Mouse (Mus musculus): ENCODE measurements around the gene Pigs. TPM values are rescaled to one million over a fixed set of nuclear protein-coding genes. Genes with fewer than 3 reads are reported as not detected.

The Pigs gene
- total RNA-seq, 2 experiments from 2014 or later = 2.5 to 10.0 TPM

Other genes with a start within 250 kb of the Pigs start
- 3.7 and 7.7 TPM in 2 replicates for gene Eral1, start 248.0 kb upstream of the Pigs start, total RNA-seq (2015; ENCODE audit: low replicate concordance)
- gene Eral1, start 248.0 kb upstream of the Pigs start, total RNA-seq (2017; ENCODE audit: low replicate concordance) = 3.9 and 7.0 TPM in 2 replicates
- 10.2 and 14.8 TPM in 2 replicates for gene Fam222b, start 233.8 kb upstream of the Pigs start, total RNA-seq (2015; ENCODE audit: low replicate concordance)
- gene Fam222b, start 233.8 kb upstream of the Pigs start, total RNA-seq (2017; ENCODE audit: low replicate concordance) = 1.4 and 3.7 TPM in 2 replicates
- 2.1 and 3.6 TPM in 2 replicates for gene Traf4, start 162.8 kb upstream of the Pigs start, total RNA-seq (2015; ENCODE audit: low replicate concordance)
- gene Traf4, start 162.8 kb upstream of the Pigs start, total RNA-seq (2017; ENCODE audit: low replicate concordance) = 3.2 and 3.5 TPM in 2 replicates
- gene Nek8, start 151.7 kb upstream of the Pigs start, total RNA-seq (2015; ENCODE audit: low replicate concordance) = 9.6 and 12.1 TPM in 2 replicates
- 5.7 and 16.7 TPM in 2 replicates for gene Nek8, start 151.7 kb upstream of the Pigs start, total RNA-seq (2017; ENCODE audit: low replicate concordance)
- gene Tlcd1, start 151.7 kb upstream of the Pigs start, total RNA-seq (2015; ENCODE audit: low replicate concordance) = 69.0 and 77.1 TPM in 2 replicates
- gene Tlcd1, start 151.7 kb upstream of the Pigs start, total RNA-seq (2017; ENCODE audit: low replicate concordance) = 96.9 and 181 TPM in 2 replicates
- 792 and 815 TPM in 2 replicates for gene Rpl23a, start 144.8 kb upstream of the Pigs start, total RNA-seq (2015; ENCODE audit: low replicate concordance)
- 585 and 685 TPM in 2 replicates for gene Rpl23a, start 144.8 kb upstream of the Pigs start, total RNA-seq (2017; ENCODE audit: low replicate concordance)
- 7.9 TPM in 1 of 2 replicates, not detected in the other for gene Rab34, start 140.0 kb upstream of the Pigs start, total RNA-seq (2015; ENCODE audit: low replicate concordance)
- 1.3 and 9.9 TPM in 2 replicates for gene Rab34, start 140.0 kb upstream of the Pigs start, total RNA-seq (2017; ENCODE audit: low replicate concordance)
- 1.5 TPM in 1 of 2 replicates, not detected in the other for gene Proca1, start 135.0 kb upstream of the Pigs start, total RNA-seq (2015; ENCODE audit: low replicate concordance)
- not detected in 2 replicates for gene Proca1, start 135.0 kb upstream of the Pigs start, total RNA-seq (2017; ENCODE audit: low replicate concordance)
- gene Sdf2, start 82.7 kb upstream of the Pigs start, total RNA-seq (2015; ENCODE audit: low replicate concordance) = 18.8 and 19.4 TPM in 2 replicates
- 16.7 and 25.2 TPM in 2 replicates for gene Sdf2, start 82.7 kb upstream of the Pigs start, total RNA-seq (2017; ENCODE audit: low replicate concordance)
- 9.0 and 14.8 TPM in 2 replicates for gene Supt6, start 82.4 kb upstream of the Pigs start, total RNA-seq (2015; ENCODE audit: low replicate concordance)
- gene Supt6, start 82.4 kb upstream of the Pigs start, total RNA-seq (2017; ENCODE audit: low replicate concordance) = 17.5 and 22.7 TPM in 2 replicates
- 17.3 and 36.3 TPM in 2 replicates for gene 2610507B11Rik, start 66.7 kb upstream of the Pigs start, total RNA-seq (2015; ENCODE audit: low replicate concordance)
- gene 2610507B11Rik, start 66.7 kb upstream of the Pigs start, total RNA-seq (2017; ENCODE audit: low replicate concordance) = 23.6 and 33.3 TPM in 2 replicates
- gene BC030499, start 37.6 kb upstream of the Pigs start, total RNA-seq (2015; ENCODE audit: low replicate concordance) = not detected in 2 replicates
- 0.43 TPM in 1 of 2 replicates, not detected in the other for gene BC030499, start 37.6 kb upstream of the Pigs start, total RNA-seq (2017; ENCODE audit: low replicate concordance)
- gene Spag5, start 26.9 kb upstream of the Pigs start, total RNA-seq (2015; ENCODE audit: low replicate concordance) = 12.3 and 20.3 TPM in 2 replicates
- 40.4 and 60.1 TPM in 2 replicates for gene Spag5, start 26.9 kb upstream of the Pigs start, total RNA-seq (2017; ENCODE audit: low replicate concordance)
- gene Aldoc, start 5.4 kb upstream of the Pigs start, total RNA-seq (2015; ENCODE audit: low replicate concordance) = not detected in 2 replicates
- 0.28 TPM in 1 of 2 replicates, not detected in the other for gene Aldoc, start 5.4 kb upstream of the Pigs start, total RNA-seq (2017; ENCODE audit: low replicate concordance)
- 17.1 and 20.9 TPM in 2 replicates for gene Unc119, start 15.1 kb downstream of the Pigs start, total RNA-seq (2015; ENCODE audit: low replicate concordance)
- 9.6 and 15.0 TPM in 2 replicates for gene Unc119, start 15.1 kb downstream of the Pigs start, total RNA-seq (2017; ENCODE audit: low replicate concordance)
- not detected in 2 replicates for gene Foxn1, start 58.1 kb downstream of the Pigs start, total RNA-seq (2015; ENCODE audit: low replicate concordance)
- gene Foxn1, start 58.1 kb downstream of the Pigs start, total RNA-seq (2017; ENCODE audit: low replicate concordance) = not detected in 2 replicates
- 1.0 TPM in 1 of 2 replicates, not detected in the other for gene Slc13a2, start 93.8 kb downstream of the Pigs start, total RNA-seq (2015; ENCODE audit: low replicate concordance)
- not detected in 2 replicates for gene Slc13a2, start 93.8 kb downstream of the Pigs start, total RNA-seq (2017; ENCODE audit: low replicate concordance)
- 1.3 TPM in 1 of 2 replicates, not detected in the other for gene Slc46a1, start 137.3 kb downstream of the Pigs start, total RNA-seq (2015; ENCODE audit: low replicate concordance)
- gene Slc46a1, start 137.3 kb downstream of the Pigs start, total RNA-seq (2017; ENCODE audit: low replicate concordance) = 0.84 TPM in 1 of 2 replicates, not detected in the other
- not detected in 2 replicates for gene Sarm1, start 169.3 kb downstream of the Pigs start, total RNA-seq (2015; ENCODE audit: low replicate concordance)
- not detected in 2 replicates for gene Sarm1, start 169.3 kb downstream of the Pigs start, total RNA-seq (2017; ENCODE audit: low replicate concordance)
- not detected in 2 replicates for gene Vtn, start 170.7 kb downstream of the Pigs start, total RNA-seq (2015; ENCODE audit: low replicate concordance)
- gene Vtn, start 170.7 kb downstream of the Pigs start, total RNA-seq (2017; ENCODE audit: low replicate concordance) = not detected in 2 replicates
- not detected in 2 replicates for gene Sebox, start 175.0 kb downstream of the Pigs start, total RNA-seq (2015; ENCODE audit: low replicate concordance)
- gene Sebox, start 175.0 kb downstream of the Pigs start, total RNA-seq (2017; ENCODE audit: low replicate concordance) = not detected in 2 replicates
- gene Tmem199, start 183.8 kb downstream of the Pigs start, total RNA-seq (2015; ENCODE audit: low replicate concordance) = 3.8 and 13.8 TPM in 2 replicates
- 4.0 and 5.3 TPM in 2 replicates for gene Tmem199, start 183.8 kb downstream of the Pigs start, total RNA-seq (2017; ENCODE audit: low replicate concordance)
- gene Poldip2, start 183.8 kb downstream of the Pigs start, total RNA-seq (2015; ENCODE audit: low replicate concordance) = 6.9 and 17.5 TPM in 2 replicates
- gene Poldip2, start 183.8 kb downstream of the Pigs start, total RNA-seq (2017; ENCODE audit: low replicate concordance) = 7.8 and 13.4 TPM in 2 replicates
- 0.58 and 2.1 TPM in 2 replicates for gene Tnfaip1, start 207.9 kb downstream of the Pigs start, total RNA-seq (2015; ENCODE audit: low replicate concordance)
- gene Tnfaip1, start 207.9 kb downstream of the Pigs start, total RNA-seq (2017; ENCODE audit: low replicate concordance) = 0.60 and 1.5 TPM in 2 replicates
- gene Ift20, start 207.9 kb downstream of the Pigs start, total RNA-seq (2015; ENCODE audit: low replicate concordance) = 31.5 and 42.0 TPM in 2 replicates
- gene Ift20, start 207.9 kb downstream of the Pigs start, total RNA-seq (2017; ENCODE audit: low replicate concordance) = 49.2 and 62.7 TPM in 2 replicates
- 15.0 and 15.9 TPM in 2 replicates for gene Tmem97, start 222.4 kb downstream of the Pigs start, total RNA-seq (2015; ENCODE audit: low replicate concordance)
- 3.5 and 7.2 TPM in 2 replicates for gene Tmem97, start 222.4 kb downstream of the Pigs start, total RNA-seq (2017; ENCODE audit: low replicate concordance)

All from erythroblast, adult 5-6 weeks (primary cell).